Comparison of ENCODE assay signal across 14 mouse cellular contexts in the genomic region with DNA sequence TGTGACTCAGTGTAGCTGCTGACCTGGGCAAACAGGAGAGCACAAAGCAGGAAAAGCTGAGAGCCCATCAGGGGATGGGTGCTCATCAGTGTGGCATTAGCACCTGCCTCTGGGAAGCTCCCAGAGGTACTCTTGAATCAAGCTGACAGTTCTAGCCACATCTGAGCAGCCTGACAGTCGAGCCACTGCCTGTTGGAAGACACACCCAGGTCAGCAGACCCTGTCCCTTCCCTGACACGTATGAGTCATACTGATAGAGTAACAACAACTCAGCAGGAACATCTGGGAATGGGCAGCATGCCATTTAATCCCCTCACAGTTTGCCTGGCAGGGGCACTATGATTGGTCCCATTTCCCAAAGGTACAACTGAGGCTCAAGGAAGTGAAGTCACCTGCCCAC.
"Had no signal": no experiment of that assay in that cellular context is flagged by ENCODE, and none has a peak within 500 bp of the region (broad histone marks: within the 10 kb centered on the region; RNA-seq: fewer than 3 reads in every experiment).

No protein-coding gene starts in this region.

- H3K27ac ChIP-seq: midbrain, embryonic 10.5 days; midbrain, embryonic 12.5 days; neural tube, embryonic 13.5 days; neural tube, embryonic 15.5 days; stomach, embryonic 15.5 days; stomach, postnatal 0 days had no signal

- DNase-seq: lung, embryonic 14.5 days; lung, postnatal 10 days; lung, postnatal 4 days; midbrain, embryonic 14.5 days; thymus, adult 2 months; thymus, postnatal 25 days; thymus, postnatal 4 days had no signal

- H3K27me3 ChIP-seq: midbrain, embryonic 12.5 days; neural tube, embryonic 13.5 days; neural tube, embryonic 15.5 days; stomach, embryonic 15.5 days had no signal

- H3K4me3 ChIP-seq: midbrain, embryonic 10.5 days; midbrain, embryonic 12.5 days; myocyte; neural tube, embryonic 13.5 days; neural tube, embryonic 15.5 days; stomach, embryonic 15.5 days had no signal

- H3K9me3 ChIP-seq: midbrain, embryonic 10.5 days; midbrain, embryonic 12.5 days; neural tube, embryonic 13.5 days; neural tube, embryonic 15.5 days; stomach, embryonic 15.5 days had no signal

- H3K36me3 ChIP-seq: midbrain, embryonic 10.5 days; midbrain, embryonic 12.5 days; neural tube, embryonic 13.5 days; neural tube, embryonic 15.5 days; stomach, embryonic 15.5 days had no signal

- H3K4me1 ChIP-seq: stomach, embryonic 15.5 days had no signal
